Mouse (Mus musculus): ENCODE measurements around the gene Olfr1396.
"Not testable (repeated sequence)": the region's sequence is repeated elsewhere in the genome, so short reads cannot be mapped to it uniquely, and the experiment has no call there.

Gene Olfr1396

DNA sequence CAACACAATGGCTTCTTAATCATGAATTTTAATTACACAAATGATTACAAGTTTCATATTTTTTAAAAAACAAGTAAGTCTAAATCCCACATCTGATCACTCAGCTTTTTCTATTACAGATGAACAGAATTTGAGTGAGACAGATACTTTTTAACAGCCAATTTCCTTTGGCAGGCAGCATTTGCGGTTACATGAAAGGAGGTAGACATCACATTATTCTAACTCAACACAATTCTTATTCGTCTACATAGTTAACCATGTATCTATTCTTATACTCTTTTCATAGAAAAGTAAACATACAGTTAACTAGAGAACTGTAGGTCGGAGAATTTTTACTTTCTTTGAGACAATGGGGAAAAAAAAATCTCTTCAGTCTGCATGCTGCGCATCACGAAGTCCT is 24.1 kb downstream of the Olfr1396 start:
- no peak for DNase-seq (ENCODE audit: low spot score)

DNA sequence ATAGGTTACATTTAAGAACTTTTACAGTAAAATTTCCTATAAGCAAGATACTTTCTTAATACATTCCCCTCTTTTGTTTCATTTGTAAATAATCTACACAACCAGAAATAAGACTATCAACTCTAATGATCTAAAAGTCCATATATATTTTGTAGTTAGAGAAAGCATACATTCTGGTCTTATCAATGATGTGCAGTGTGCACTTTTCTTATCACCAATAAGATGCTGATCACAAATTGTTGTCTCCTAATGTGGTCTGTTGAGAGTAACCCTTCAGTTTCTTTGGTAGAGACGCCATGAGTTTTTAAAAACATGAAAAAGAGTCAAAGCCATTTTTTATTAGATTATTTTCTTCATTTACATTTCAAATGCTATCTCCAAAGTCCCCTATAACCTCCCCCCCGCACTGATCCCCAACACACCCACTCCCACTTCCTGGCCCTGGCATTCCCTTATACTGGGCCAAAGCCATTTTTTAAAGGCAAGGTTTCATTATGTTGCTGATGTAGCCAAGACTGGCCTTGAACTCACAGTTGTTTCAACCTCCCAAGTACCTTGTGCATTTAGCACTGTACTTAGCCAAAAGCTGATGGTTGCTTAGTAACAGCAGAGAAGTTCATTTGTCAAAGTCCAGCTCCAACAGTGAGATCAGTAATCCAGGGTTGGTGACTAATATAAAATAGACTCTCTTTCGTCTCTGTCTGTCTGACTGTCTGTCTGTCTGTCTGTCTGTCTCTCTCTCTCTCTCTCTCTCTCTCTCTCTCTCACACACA is 24.8 kb downstream of the Olfr1396 start:
- DNase-seq (ENCODE audit: low spot score): no peak

GRCm38 (mm10) chr11:49088990-49089652 is 25.6 kb downstream of the Olfr1396 start:
- DNase-seq (ENCODE audit: low spot score): no peak

- peak; percentile 17 for DNase-seq (ENCODE audit: low spot score)
Measured at GRCm38 (mm10) chr11:49087830-49088616, 26.7 kb downstream of the Olfr1396 start.

- DNase-seq (ENCODE audit: low spot score): no peak
Measured at GRCm38 (mm10) chr11:49086858-49087361, 27.8 kb downstream of the Olfr1396 start.

DNA sequence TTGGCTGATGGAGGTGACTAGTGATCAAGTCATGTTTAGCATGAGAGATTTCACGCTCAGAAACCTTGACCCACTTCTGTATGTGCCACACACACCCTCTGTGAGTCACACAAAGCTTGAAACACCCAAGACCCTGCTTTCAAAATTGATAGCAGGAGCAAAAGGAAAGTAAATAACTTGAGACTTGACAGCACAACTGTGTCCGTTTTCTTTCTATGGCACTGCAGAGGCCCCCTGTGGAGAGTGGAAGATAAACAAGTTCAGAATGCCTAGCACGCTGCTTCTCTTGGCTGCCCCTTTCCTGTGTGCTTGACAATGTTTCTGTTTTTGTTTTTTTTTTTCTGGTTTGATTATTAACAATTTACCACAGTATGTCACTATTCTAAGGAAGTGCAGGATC is 29.8 kb downstream of the Olfr1396 start:
- DNase-seq (ENCODE audit: low spot score): no peak

DNA sequence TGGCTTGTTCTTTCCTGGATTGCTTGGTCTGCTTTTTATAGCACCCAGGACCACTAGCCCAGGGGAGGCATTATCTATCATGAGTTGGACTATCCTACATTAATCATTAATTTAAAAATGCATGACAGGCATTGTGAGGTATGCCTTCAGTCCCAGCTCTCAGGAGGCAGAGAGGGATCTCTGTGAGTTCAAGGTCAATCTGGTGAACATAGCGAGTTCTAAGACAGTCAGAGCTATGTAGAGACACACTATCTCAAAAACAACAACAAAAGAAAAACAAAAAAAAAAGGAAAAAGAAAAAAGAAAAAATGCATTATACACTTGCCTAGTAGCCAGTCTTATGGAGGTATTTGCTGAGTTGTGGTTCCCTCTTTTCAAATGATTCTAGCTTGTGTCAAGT is 30.3 kb downstream of the Olfr1396 start:
- DNase-seq (ENCODE audit: low spot score): no peak

GRCm38 (mm10) chr11:49083808-49084207 is 30.9 kb downstream of the Olfr1396 start:
- DNase-seq (ENCODE audit: low spot score): no peak

GRCm38 (mm10) chr11:49083146-49083545 is 31.5 kb downstream of the Olfr1396 start:
- no peak for DNase-seq (ENCODE audit: low spot score)

GRCm38 (mm10) chr11:49081886-49082285 is 32.8 kb downstream of the Olfr1396 start:
- no peak for DNase-seq (ENCODE audit: low spot score)

DNA sequence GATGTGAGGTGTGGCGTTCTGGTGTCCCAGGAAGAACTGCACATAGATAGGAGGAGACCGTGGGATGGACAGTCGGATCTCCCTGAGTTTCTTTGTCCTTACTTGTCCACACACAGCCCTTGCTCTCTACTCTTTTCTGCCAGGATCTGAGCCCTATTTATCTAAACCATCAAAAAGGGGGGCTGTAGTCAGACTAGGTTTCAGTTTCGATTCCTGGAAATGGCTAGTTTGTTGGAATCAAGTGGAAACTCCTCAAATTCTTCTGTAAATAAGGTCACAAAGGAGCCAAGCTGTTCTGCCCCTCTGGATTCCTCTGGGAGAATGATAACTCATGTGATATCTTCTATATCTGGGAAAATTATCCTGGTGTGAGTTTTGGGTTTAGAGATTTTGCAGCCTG is 33.3 kb downstream of the Olfr1396 start:
- DNase-seq (ENCODE audit: low spot score): no peak

GRCm38 (mm10) chr11:49080636-49081035 is 34.0 kb downstream of the Olfr1396 start:
- DNase-seq (ENCODE audit: low spot score): no peak

- no peak for DNase-seq (ENCODE audit: low spot score)
Measured at GRCm38 (mm10) chr11:49078719-49079118, 36.0 kb downstream of the Olfr1396 start.

GRCm38 (mm10) chr11:49077012-49077411 is 37.7 kb downstream of the Olfr1396 start:
- DNase-seq (ENCODE audit: low spot score): no peak

DNA sequence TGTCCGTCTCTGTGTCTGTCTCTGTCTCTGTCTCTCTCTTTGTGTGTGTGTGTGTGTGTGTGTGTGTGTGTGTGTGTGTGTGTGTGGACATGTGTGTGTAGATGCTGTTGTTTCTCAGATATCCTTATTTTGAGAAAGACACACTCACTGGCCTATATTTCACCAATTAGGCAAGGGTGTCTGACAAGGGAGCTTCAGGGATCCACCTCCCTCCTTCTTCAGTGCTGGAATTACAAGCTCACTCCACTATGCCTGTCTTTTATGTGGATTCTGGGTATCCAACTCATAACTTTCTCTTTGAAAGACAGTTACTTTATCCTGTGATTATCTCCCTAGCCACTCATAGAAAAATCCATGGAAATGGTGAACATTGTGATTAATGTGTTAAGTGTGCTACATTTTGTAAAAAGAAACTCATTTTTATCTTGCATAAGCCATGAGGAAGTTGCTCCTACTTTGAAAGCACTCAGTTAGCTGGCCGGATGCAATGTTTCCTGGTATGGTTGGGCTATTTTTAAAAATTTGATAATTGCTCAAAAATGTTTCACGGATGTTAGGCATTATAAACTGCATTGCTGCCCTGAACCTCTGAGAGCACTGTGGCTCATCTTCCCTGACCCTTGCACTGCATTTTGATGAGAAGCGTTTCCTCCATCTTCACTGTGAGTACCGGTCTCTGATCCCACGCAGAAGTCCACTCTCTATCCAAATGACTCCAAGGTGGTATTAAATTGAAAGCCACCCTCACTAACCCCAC is 38.5 kb downstream of the Olfr1396 start, which contains the start of gene Ifi47:
Gene Ifi47, plus strand, starts transcription at position 587 of the 757 bp plus-strand sequence.
- not testable (repeated sequence) for DNase-seq (ENCODE audit: low spot score)

DNA sequence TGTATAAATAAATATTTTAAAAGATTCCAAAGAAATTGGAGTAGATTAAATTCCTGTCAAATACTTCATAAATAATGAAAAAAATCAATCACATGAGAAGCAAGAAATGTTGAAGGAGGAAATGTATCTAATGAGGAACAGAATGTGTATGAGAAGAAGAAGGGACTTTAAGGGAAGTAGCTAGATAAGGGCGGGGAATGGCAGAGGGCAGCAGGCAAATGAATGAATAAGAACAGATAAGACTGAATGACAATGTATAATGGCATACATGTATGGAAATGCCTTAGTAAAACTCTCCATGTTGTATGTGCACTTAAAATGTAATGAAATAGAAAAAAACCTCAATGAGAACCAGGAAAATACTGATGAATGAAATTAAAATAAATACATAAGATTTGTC is 46.3 kb downstream of the Olfr1396 start:
- no peak for DNase-seq (ENCODE audit: low spot score)

DNA sequence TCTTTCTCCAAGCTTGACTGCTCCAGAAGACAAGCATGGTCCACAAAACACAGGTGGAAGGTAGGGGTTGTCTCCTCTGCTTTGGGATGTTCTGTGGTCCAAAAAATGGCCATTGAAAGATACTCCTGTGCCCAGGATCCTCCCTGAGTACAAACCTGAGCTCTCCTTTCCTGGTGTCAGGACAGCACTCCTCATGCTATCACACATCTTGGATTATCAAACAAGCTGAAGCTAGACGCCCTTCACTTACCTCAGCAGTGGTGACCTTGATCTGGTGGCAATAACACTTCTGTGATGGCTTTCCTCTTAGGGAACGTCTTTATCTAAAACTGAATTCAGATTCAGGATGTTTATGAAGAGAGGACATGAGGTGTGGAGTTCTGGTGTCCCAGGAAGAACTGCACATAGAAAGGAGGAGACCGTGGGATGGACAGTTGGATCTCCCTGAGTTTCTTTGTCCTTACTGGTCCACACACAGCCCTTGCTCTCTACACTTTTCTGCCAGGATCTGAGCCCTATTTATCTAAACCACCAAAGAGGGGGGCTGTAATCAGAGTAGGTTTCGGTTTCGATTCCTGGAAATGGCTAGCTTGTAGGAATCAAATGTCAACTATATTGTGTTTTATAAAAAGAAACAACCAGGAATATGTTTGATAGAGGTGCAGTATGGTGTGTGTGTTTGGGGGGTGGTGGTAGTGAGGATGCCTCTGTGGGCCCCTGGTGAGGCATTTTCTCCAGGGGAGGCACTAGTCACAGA is 50.8 kb downstream of the Olfr1396 start, which contains the start of gene Tgtp2:
Gene Tgtp2, minus strand, starts transcription at position 494 of the 757 bp plus-strand sequence.
- DNase-seq (ENCODE audit: low spot score): not testable (repeated sequence)

- not testable (repeated sequence) for DNase-seq (ENCODE audit: low spot score)
Measured at GRCm38 (mm10) chr11:49061865-49062264, 52.8 kb downstream of the Olfr1396 start.

- not testable (repeated sequence) for DNase-seq (ENCODE audit: low spot score)
Measured at GRCm38 (mm10) chr11:49060061-49060460, 54.6 kb downstream of the Olfr1396 start.

All from testis, postnatal 14 days (tissue).